Mouse (Mus musculus): ENCODE data around the gene Clec10a. TPM values are rescaled to one million over a fixed set of nuclear protein-coding genes. Genes with fewer than 3 reads are reported as not detected.
A peak's percentile ranks its signal among the peaks of the same experiment; 100 is the strongest.
"Not testable (repeated sequence)": the region's sequence is repeated elsewhere in the genome, so short reads cannot be mapped to it uniquely, and the experiment has no call there.

Gene Clec10a
- 0.25 and 0.34 TPM in 2 replicates for polyA plus RNA-seq (2012; rRNA removed)
- 0.16 and 0.76 TPM in 2 replicates for polyA plus RNA-seq (2014; fragmentation: Nextera tagmentation; extraction: Ambion mirVana)

DNA sequence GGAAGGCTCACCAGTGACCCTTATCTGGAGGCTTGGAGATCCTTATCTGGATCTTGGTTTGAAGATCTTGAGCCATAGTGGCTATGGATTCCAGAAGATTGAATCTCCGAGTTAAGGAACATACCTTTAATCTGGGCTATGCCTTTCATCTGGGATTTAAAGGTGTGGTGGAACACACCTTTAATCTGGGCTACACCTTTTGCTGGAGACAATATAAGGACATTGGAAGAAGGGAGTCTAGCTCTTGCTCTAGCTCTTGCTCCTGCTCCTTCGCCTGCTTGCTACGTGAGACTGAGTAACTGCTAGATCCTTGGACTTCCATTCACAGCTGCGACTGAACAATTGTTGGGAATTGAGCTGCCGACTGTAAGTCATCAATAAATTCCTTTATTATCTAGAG lies at the start of gene Clec10a:
Gene Clec10a, plus strand, starts transcription at position 301 of the 400 bp plus-strand sequence.
- H3K9me3 ChIP-seq (ENCODE audit: control insufficient read depth, low read length); H3K27me3 ChIP-seq (ENCODE audit: control insufficient read depth, insufficient read depth, low read length); H3K9ac ChIP-seq (replicated peaks); DNase-seq (ENCODE audit: low read depth in 3 of 3, low spot score in 3 of 3); H3K4me3 ChIP-seq (ENCODE audit: insufficient read depth in 1 of 2, low read depth in 2 of 2, low read length in 2 of 2); H3K27ac ChIP-seq; H3K4me1 ChIP-seq (replicated peaks; ENCODE audit: control insufficient read depth in 2 of 2, insufficient read depth in 2 of 2, low read length in 1 of 2); ATAC-seq (ENCODE audit: insufficient read depth); H3K36me3 ChIP-seq (replicated peaks; ENCODE audit: control insufficient read depth, insufficient read depth, low read depth); H3K4me2 ChIP-seq (ENCODE audit: low read depth): not testable (repeated sequence)
- no CpG with 5 or more reads among the region's 5 CpGs for WGBS (ENCODE audit: insufficient replicate concordance)

GRCm38 (mm10) chr11:70107085-70107484 lies 48.9 kb upstream of the Clec10a start:
- H3K9me3 ChIP-seq (ENCODE audit: control insufficient read depth, low read length) = no peaks in the 10 kb centered on the region
- no peak for ATAC-seq (ENCODE audit: insufficient read depth)
- no peak for TF ChIP-seq CTCF (IDR thresholded peaks at IDR 0.05; ENCODE audit: low read depth)
- no peak for TF ChIP-seq EP300 (IDR thresholded peaks at IDR 0.05; ENCODE audit: low read depth)
- no peak overlapping the region for H3K4me2 ChIP-seq (ENCODE audit: low read depth)
- H3K4me1 ChIP-seq (replicated peaks; ENCODE audit: control insufficient read depth in 2 of 2, insufficient read depth in 2 of 2, low read length in 1 of 2) = peaks cover 0 to 5% of the 10 kb centered on the region in 2 experiments; a peak in 2 of 4 replicates
- DNase-seq (ENCODE audit: low read depth in 3 of 3, low spot score in 3 of 3) = no peak
- no peak overlapping the region for H3K4me3 ChIP-seq (ENCODE audit: insufficient read depth in 1 of 2, low read depth in 2 of 2, low read length in 2 of 2)
- H3K27me3 ChIP-seq (ENCODE audit: control insufficient read depth, insufficient read depth, low read length) = no peaks in the 10 kb centered on the region
- 61% methylated on average over 8 of the region's 8 CpGs for WGBS (ENCODE audit: insufficient replicate concordance)
- no peaks in the 10 kb centered on the region for H3K36me3 ChIP-seq (replicated peaks; ENCODE audit: control insufficient read depth, insufficient read depth, low read depth)
- H3K9ac ChIP-seq (replicated peaks) = no peak overlapping the region
- no peak overlapping the region for H3K27ac ChIP-seq

DNA sequence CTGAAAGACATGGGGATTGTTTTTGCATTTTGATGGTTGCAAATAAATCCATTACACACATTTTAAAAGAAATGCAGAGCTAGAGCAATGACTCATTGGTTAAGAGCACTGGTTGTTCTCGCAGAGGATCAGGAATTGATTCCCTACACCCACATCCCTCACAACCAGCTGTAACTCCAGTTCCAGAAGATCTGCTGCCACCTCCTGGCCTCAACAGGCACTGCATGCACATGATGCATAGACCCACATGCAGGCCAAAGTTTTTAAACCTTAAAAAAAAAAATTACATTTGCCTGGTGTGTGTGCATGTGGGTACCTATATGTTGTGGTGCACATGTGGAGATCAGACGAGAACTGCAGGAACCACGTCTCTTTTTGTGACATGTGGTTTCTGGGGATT lies 45.9 kb upstream of the Clec10a start:
- peak in 1 of 3 experiments; percentile 12 for DNase-seq (ENCODE audit: low read depth in 3 of 3, low spot score in 3 of 3)
- no peaks in the 10 kb centered on the region for H3K27me3 ChIP-seq (ENCODE audit: control insufficient read depth, insufficient read depth, low read length)
- H3K9me3 ChIP-seq (ENCODE audit: control insufficient read depth, low read length) = no peaks in the 10 kb centered on the region
- H3K9ac ChIP-seq (replicated peaks) = no peak overlapping the region
- H3K4me2 ChIP-seq (ENCODE audit: low read depth) = no peak overlapping the region
- H3K4me3 ChIP-seq (ENCODE audit: insufficient read depth in 1 of 2, low read depth in 2 of 2, low read length in 2 of 2) = no peak overlapping the region
- TF ChIP-seq EP300 (IDR thresholded peaks at IDR 0.05; ENCODE audit: low read depth) = no peak
- peak; percentile 91 for TF ChIP-seq CTCF (IDR thresholded peaks at IDR 0.05; ENCODE audit: low read depth)
- 43% methylated on average over 3 of the region's 3 CpGs for WGBS (ENCODE audit: insufficient replicate concordance)
- no peaks in the 10 kb centered on the region for H3K36me3 ChIP-seq (replicated peaks; ENCODE audit: control insufficient read depth, insufficient read depth, low read depth)
- H3K4me1 ChIP-seq (replicated peaks; ENCODE audit: control insufficient read depth in 2 of 2, insufficient read depth in 2 of 2, low read length in 1 of 2) = peaks cover 0 to 3% of the 10 kb centered on the region in 2 experiments; a peak in 1 of 4 replicates
- no peak for ATAC-seq (ENCODE audit: insufficient read depth)
- no peak overlapping the region for H3K27ac ChIP-seq

- Histone ChIP-seq H3K4me1 (replicated peaks; ENCODE audit: control insufficient read depth in 2 of 2, insufficient read depth in 2 of 2, low read length in 1 of 2) (no peaks in the 10 kb centered on the region), H3K4me3 (ENCODE audit: insufficient read depth in 1 of 2, low read depth in 2 of 2, low read length in 2 of 2) (no peak overlapping the region), H3K4me2 (ENCODE audit: low read depth) (no peak overlapping the region), H3K27me3 (ENCODE audit: control insufficient read depth, insufficient read depth, low read length) (no peaks in the 10 kb centered on the region), H3K9ac (replicated peaks) (no peak overlapping the region), H3K27ac (no peak overlapping the region), H3K9me3 (ENCODE audit: control insufficient read depth, low read length) (no peaks in the 10 kb centered on the region; the same call in 1 of the 2 replicates), H3K36me3 (replicated peaks; ENCODE audit: control insufficient read depth, insufficient read depth, low read depth) (no peaks in the 10 kb centered on the region)
- ATAC-seq (ENCODE audit: insufficient read depth) (no peak), DNase-seq (ENCODE audit: low read depth in 3 of 3, low spot score in 3 of 3) (no peak)
- TF ChIP-seq CTCF (IDR thresholded peaks at IDR 0.05; ENCODE audit: low read depth) = no peak
- WGBS (ENCODE audit: insufficient replicate concordance) = 17% methylated on average over 4 of the region's 4 CpGs
Observed at GRCm38 (mm10) chr11:70114562-70114961, 41.4 kb upstream of the Clec10a start.

DNA sequence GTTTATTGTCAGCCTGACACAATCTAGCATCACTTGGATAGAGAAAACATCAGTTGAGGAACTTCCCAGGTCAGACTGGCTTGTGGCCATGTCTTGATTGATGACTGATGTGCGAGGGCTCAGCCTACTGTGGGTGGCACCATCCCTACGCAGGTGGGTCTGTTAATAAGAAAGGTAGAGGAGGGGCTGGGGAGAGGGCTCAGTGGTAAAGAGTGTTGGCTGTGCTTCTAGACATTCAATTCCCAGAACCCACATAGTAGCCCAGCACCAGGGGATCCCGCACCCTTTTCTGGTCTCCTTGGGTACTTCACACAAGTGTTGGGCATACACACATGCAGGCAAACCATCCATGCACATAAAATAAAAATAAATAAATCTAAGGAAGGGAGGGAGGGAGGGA lies 40.1 kb upstream of the Clec10a start:
- WGBS (ENCODE audit: insufficient replicate concordance) = 70% methylated on average over 3 of the region's 3 CpGs
- Histone ChIP-seq H3K27ac (no peak overlapping the region), H3K36me3 (replicated peaks; ENCODE audit: control insufficient read depth, insufficient read depth, low read depth) (no peaks in the 10 kb centered on the region), H3K4me1 (replicated peaks; ENCODE audit: control insufficient read depth in 2 of 2, insufficient read depth in 2 of 2, low read length in 1 of 2) (no peaks in the 10 kb centered on the region), H3K9ac (replicated peaks) (no peak overlapping the region), H3K4me3 (ENCODE audit: insufficient read depth in 1 of 2, low read depth in 2 of 2, low read length in 2 of 2) (no peak overlapping the region), H3K9me3 (ENCODE audit: control insufficient read depth, low read length) (no peaks in the 10 kb centered on the region; the same call in 1 of the 2 replicates), H3K27me3 (ENCODE audit: control insufficient read depth, insufficient read depth, low read length) (no peaks in the 10 kb centered on the region), H3K4me2 (ENCODE audit: low read depth) (no peak overlapping the region)
- DNase-seq (ENCODE audit: low read depth in 3 of 3, low spot score in 3 of 3) (no peak), ATAC-seq (ENCODE audit: insufficient read depth) (no peak)
- no peak for TF ChIP-seq CTCF (IDR thresholded peaks at IDR 0.05; ENCODE audit: low read depth)
- no peak for TF ChIP-seq EP300 (IDR thresholded peaks at IDR 0.05; ENCODE audit: low read depth)

Data from liver, embryonic 14.5 days (tissue).